Mouse (Mus musculus): ENCODE data around the gene Zfp658.

The Zfp658 gene

DNA sequence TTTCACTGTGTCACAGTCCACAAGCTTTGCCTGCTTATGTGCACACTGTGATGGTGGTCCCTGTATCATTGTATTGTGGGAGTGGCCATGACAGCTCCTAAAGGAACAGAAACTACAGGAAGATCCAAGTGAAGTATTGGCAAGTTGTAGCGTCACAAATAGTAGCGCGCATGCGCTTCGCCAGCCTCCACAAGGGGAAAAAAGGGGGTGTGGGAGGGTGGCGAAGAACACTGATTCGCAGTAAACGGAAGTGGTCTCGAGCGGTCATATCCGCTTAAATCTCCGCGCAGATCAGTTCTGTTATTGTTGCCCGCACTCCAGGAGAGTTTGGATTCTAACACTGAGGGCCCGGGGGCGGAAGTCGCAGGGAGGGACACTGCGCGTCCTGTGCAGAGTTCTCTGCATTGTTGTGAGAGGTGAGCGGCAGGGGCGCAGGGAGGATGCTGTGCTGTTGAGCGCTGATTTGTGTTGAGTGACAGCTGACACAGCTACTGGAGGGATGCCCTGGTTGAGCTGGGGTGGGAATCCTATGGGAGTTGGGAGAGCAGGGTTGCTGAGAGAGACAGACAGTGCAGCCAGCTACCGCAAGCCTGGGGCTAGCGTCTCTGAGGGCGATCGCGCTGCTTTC is at the start of gene Zfp658:
Gene Zfp658, plus strand, starts transcription at position 251 of the 628 bp plus-strand sequence.
- DNase-seq (ENCODE audit: extremely low spot score): peak; percentile 87

GRCm38 (mm10) chr7:43512519-43512918 is 49.5 kb upstream of the Zfp658 start:
- DNase-seq (ENCODE audit: extremely low spot score): no peak

DNA sequence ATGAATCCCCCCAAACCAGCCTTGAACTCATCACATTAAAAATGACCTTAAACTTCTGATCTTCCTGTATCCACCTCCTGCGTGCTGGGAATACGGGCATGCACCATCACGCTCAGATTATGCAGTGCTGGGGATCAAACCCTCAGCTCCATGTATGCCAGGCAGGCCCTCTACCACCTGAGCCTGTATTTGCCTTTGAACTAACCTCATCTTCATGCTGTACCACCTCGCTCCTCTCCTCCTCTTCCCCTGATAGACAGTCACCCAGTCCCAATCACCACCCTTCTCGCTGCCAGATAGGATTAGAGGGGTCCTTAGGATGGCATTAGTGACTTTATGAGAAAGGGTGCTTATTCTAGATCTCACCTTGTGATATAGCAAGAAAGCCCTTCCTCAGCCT is 47.0 kb upstream of the Zfp658 start:
- DNase-seq (ENCODE audit: extremely low spot score): no peak

DNA sequence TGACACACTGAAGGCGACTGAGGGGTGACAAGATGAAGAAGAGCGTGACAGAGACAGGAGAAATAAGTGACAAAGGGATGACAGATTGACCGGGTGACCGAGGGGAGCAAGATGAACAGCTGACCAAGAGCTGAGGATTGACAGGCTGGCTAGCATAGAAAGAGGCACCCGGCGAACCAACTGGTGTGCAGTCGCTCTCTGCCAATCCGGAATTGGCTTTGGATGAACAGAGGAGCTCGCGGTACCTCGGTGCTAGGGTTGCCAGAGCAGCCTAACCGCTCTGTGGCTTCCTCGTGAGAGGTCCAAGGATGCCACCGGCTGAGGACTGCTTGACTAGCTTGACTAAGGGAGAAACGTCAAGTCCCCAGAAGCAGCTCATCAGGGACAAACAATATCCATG is 43.7 kb upstream of the Zfp658 start:
- DNase-seq (ENCODE audit: extremely low spot score): no peak

DNA sequence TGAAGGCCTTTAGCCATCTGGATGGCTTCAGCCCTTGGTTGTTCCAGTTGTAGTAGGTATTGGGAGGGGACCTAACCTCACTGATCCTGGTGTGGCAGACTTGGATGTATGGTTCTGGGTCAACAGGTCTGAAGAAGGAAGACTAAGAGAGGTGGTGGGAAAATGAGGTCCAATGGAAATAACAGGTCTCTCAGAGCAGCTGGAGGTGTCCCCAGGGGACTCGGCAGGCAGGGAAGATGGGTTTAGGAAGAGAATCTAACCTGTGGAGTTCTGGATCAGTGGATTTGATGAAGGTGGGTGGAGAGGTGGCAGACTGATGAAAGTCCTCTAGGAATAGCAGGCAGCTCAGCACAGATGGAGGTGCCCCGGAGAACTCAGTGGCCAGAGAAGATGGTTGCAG is 39.3 kb upstream of the Zfp658 start:
- DNase-seq (ENCODE audit: extremely low spot score): no peak

DNA sequence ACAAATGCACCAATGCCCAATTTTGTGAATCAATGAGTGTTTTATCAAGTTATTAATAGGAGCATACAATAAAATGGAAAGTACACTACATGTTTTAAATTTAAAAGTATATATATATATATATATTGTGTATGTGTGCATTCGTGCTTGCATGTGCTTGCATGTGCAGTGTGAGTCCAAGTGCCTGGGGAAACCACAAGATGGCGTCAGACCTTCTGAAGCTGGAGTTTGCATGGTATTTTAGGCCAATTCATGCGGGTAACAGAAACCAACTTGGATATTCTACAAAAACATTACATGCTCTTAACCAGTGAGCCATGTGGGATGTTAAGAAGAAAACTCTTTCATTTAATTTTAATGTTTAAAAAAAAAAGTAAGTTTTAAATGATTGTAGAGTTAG is 36.7 kb upstream of the Zfp658 start:
- DNase-seq (ENCODE audit: extremely low spot score): no peak

GRCm38 (mm10) chr7:43530216-43530785 is 31.8 kb upstream of the Zfp658 start:
- DNase-seq (ENCODE audit: extremely low spot score): no peak

DNA sequence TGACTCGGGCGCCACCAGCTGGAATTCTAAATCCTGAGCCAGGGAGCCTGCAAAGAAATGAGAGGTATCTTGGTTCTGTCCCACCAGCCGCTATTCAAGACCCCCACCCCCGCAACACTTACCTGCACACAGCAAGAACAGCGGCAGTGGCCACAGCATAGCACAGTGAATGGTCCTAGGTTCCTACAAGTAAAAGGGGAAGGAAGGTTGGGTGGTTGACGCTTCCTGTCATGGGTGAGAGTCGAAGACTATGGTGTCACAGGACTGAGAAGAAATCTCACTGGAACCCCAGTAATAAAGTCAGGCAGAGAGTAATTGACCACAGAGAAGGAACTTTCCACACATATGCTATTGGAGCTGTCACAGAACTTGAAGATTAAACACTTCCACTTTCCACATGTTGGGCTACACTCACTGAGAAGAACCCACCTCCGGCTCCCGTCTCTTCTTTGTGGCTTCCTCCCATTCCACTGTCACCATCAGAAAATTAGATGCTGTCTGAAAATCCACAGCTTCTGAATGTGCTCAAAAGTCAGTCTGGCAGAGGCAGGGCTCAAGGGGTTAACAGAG is 29.0 kb upstream of the Zfp658 start:
- DNase-seq (ENCODE audit: extremely low spot score): no peak

DNA sequence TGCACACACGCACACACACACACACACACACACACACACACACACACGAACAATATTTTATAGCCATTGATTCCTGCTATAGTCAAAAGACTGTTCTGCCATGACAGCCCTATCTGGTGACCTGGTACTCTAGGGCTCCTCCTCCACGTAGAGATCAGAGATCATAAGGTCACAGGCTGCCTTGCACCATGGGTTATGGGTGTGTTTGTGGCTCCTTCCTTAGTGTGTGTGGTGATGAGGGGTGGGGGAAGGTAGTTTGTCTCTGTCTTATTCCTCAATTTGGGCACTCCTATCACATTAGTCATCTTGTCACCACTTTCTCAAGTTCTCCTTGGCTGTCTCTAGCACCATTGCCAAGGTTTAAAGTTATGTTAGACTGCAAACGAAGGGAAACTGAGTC is 23.5 kb upstream of the Zfp658 start:
- DNase-seq (ENCODE audit: extremely low spot score): no peak

DNA sequence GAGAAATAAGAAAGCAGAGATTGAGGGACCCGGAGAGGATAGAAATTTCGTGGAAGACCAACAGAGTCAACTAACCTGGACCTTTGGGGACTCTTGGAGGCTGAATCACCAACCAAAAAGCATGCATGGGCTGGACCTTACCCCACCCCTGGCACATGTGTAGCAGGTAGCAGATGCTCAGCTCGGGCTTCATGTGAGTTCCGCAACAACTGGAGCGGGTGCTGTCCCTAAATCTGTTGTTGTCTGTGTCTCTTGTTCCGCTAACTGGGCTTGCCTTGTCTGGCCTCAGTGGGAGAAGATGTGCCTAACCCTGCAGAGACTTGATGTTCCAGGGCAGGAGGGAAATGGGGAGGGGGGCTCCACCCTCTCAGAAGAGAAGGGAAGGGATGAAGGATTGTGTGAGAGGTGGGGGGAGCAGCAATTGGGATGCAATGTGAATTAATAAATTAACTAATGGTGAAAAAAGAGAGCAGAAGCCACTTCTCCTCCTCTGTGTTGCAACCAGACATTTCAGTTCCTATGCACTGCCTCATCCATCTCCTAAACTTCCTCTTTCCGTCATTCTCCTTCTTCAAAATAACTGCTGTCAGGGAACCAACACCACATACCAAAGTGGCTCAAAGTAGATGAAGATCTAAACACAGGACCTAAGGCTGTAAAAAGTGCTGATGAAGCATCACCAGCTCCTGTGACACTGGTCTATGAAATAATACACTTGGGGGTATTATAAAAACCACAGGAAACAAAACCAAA is 17.7 kb upstream of the Zfp658 start, which contains the start of gene Cd33:
Gene Cd33, minus strand, starts transcription at position 204 of the 753 bp plus-strand sequence.
- DNase-seq (ENCODE audit: extremely low spot score): no peak

DNA sequence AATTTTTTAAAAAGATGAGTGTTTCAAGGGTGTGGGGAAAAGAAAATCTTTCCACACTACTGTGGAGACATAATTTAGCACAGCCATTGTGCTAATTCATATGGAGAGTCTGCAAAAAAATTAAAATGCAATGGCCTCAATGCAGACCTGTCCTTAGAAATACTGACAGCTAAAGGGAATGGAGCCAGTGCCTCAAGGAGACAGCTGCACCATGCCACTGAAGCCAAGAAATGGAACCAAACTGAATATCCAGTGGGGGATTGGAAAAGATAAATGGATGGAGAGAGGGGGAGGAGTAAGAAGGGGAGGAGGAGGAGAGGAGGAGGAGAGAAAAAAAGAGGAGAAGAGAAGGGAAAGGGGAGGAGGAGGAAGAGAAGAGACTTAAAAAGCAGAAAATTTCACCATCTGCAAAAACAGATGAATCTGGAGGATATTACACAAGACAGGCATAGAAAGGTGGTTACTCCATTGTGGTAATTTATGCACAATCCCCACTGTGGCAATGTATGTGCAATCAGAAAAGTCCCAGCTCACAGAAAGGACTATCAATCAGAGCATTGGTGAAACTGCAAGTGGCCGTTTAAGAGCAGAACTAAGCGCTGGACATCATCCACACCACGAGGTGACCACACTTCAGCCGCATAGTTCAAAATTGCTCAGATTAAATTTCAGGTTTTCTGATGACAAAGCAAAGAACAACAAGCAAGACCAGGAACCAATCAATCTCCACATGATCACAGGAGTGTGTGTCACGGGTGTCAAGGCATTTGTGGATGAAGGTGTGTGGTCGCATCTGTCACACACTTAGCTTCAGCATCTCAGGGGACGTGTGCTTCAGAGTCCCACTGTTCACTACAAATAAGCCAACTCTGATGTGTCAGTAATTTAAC is 16.2 kb upstream of the Zfp658 start:
- DNase-seq (ENCODE audit: extremely low spot score): no peak

DNA sequence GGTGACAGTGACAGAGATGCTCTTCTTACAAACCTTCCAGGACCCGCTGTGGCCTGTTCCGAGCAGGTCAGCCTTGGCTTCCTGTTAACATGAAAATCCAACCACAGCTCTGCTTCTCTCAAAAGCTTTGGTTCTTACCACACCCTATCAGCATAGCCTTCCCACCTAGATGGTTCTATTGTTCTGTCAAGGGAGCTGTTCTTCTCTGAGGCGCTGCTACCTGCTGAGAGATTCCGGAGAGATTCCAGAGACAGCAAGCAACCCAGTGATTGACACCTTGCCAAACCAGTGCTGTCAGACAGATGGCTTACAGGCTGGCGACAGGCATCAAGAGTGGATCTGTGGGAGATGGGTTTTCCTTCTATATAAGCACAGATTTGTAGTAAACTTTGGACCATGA is 14.4 kb upstream of the Zfp658 start:
- DNase-seq (ENCODE audit: extremely low spot score): no peak

DNA sequence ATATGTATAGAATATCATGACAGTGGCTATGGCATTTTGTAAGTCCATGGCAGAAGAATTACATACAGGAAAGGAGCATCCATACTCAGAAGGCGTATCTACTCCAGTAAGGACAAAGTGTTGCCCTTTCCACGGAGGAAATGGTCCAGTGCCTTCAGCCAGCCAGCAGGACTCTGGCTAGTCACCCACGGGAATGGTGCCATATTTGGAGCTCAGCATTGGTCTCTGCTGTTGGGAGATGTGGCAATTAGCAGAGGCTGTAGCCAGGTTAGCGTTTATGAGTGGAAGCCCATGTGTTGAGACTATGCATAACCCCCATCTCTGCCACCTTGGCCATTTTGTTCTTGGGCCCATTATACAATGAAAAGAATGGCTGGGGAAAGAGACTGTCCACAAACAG is 13.8 kb upstream of the Zfp658 start:
- DNase-seq (ENCODE audit: extremely low spot score): no peak

DNA sequence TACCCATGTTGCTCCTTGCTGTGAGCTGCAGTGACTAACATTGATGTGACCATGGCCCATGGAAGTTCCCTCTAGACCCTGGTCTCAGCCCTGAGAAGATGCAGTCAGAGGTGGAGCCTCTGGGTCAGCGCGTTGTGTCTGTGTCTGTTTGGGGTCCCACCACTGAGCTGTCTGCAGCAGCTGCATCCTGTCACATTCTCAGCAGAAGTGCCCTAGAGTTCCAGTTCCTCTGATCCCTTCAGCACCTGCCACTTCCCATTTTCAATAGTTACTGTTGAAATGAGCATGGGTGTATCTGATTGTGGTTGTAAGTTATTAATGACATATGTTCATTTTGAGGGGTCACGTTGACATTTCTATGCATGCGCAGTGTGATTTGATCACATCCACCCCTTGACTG is 8.9 kb upstream of the Zfp658 start:
- no peak for DNase-seq (ENCODE audit: extremely low spot score)

DNA sequence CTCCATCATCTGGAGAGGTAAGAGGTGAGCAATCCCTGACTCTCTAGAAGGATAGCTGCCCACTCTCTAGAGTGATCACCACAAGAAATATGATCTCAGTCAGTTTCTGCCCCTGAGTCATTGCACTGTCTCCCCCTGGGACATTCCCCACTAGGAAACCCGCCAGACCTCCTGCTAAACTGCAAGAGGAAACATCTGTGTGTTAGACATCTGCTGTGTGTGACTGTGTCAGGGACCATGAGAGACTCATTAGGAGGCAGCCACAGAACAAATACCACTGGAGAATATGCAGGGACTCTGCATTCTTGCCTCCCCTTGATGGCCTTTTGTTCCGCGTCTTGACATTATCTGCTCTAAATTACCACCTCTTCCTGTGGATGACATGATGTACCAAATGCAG is 7.5 kb upstream of the Zfp658 start:
- DNase-seq (ENCODE audit: extremely low spot score): no peak

DNA sequence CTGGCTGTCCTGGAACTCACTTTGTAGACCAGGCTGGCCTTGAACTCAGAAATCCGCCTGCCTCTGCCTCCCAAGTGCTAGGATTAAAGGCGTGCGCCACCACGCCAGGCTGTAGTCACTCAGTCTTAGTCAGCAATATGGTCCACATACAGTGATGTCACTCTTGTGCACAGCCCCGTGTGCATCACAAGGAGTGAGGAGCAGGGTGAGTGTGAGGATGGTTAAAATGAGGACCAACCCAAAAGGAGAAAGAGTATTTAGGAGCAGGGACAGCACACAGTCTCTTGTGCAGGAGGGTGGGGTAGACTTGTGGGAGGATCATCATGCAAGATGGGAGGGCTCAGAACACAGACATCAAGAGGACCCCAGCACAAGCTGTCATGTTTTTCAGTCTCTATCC is 6.7 kb upstream of the Zfp658 start:
- no peak for DNase-seq (ENCODE audit: extremely low spot score)

- no peak for DNase-seq (ENCODE audit: extremely low spot score)
Observed at GRCm38 (mm10) chr7:43556901-43557300, 5.2 kb upstream of the Zfp658 start.

DNA sequence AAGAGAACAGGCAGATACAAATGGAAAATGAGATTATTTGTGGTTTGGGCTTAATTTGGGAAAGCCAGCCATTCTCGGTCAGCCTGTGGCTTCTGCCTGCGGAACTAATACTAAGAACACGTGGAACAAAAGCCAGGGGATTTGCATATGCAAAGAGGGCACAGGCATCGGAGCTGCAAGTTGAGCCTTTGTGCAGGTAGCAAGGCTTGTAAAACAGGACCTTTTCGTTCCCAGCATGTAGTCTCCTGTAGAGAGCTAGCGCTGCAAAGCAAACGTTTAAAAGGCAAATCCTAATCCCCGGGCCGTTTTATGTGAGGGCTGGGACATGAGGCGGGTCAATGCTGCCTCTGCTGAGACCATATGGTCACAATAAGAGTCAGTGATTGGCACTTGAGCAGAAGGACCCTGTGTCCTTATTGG is 605 bp downstream of the Zfp658 start:
- DNase-seq (ENCODE audit: extremely low spot score): peak; percentile 40

- DNase-seq (ENCODE audit: extremely low spot score): no peak
Observed at GRCm38 (mm10) chr7:43563300-43563699, 1.2 kb downstream of the Zfp658 start.

- no peak for DNase-seq (ENCODE audit: extremely low spot score)
Observed at GRCm38 (mm10) chr7:43571216-43571615, 9.2 kb downstream of the Zfp658 start.

DNA sequence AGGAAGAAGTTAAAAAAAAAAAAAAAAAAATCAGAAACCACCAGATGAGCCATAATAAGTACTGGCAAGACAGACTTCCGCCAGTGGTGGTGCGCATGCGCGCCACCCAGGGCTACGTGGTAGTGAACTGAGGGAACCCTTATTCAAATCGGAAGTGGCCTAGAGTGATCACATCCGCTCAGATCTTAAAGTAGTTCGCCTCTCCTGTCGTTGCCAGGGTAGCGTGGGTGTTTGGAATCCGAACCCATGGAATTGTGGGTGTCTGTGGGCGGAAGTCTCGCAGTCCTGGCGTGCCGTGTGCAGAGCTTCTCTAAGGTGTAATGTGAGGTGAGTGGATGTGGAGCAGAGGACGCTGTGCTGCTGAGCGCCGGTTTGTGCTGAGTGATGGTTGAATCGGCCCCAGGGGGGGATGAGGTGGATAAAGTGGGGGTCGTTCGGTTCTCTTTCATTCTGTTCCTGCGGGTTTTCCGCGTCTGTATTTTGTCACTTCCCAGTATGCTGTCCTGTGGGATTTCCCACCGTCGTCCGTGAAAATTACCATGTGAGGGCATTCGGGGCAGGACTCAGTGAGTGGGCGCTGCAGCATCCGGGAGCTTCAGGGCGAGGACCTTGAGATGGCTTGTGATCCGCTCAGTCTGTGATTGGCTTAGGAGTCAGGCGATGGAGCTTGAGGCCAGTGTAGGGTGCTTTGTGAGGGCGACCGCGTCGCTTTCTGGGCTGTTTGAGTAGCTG is 17.6 kb downstream of the Zfp658 start, which contains the start of gene Zfp719:
Gene Zfp719, plus strand, starts transcription at position 171 of the 732 bp plus-strand sequence.
- peak; percentile 85 for DNase-seq (ENCODE audit: extremely low spot score)
